Mouse (Mus musculus): ENCODE measurements around the gene Bend5.

DNA sequence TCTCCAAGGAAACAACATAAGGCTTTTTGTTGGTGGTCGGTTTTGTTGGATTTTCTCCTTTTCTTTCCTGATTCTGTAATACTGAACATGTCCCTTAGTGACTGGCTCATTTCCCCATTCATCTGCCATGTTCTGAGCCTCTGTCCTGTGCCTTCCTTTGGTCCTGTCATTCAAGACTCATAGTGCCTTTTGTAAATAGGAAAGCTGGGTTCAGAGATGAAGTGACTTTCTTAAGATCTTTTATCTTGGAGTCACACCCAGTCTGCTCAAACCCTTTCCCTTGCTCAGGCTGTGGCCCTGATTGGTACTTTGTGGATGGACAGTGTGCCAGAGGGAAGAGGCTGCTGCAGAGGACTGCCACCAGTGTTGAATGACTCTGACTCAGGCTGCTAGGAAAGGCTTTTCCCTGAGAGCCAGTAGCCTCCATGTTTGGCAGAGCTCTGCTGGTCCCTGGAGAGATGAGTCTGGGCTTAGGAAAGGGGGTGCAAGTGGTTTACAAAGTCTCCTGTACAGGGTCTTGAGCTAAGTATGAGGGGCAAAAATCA lies 29.9 kb downstream of the Bend5 start:
- TF ChIP-seq CTCF (conservative IDR thresholded peaks at IDR 0.05; ENCODE audit: low read length) (no peak), POU5F1 (IDR thresholded peaks at IDR 0.05; ENCODE audit: borderline replicate concordance, low read length) (no peak), NANOG (IDR thresholded peaks at IDR 0.05; ENCODE audit: borderline replicate concordance, low read length) (no peak)

All from E14TG2a.4 (cell line).